Mouse (Mus musculus): Measurements from ENCODE around the gene Mgrn1. TPM values are rescaled to one million over a fixed set of nuclear protein-coding genes. Genes with fewer than 3 reads are reported as not detected.

Gene Mgrn1
- polyA plus RNA-seq, 1 experiment from 2014 or later: 81.1 TPM

GRCm38 (mm10) chr16:4927967-4928366 lies 41.9 kb downstream of the Mgrn1 start:
- H3K9me3 ChIP-seq (replicated peaks; ENCODE audit: control insufficient read depth, low read length): no peaks in the 10 kb centered on the region
- H3K36me3 ChIP-seq (ENCODE audit: control insufficient read depth, insufficient read depth, low read length): peaks cover 19% of the 10 kb centered on the region; the same call in 1 of the 2 replicates
- 86% methylated on average over 7 of the region's 7 CpGs for WGBS
- no peaks in the 10 kb centered on the region for H3K27me3 ChIP-seq (ENCODE audit: control insufficient read depth, insufficient read depth, low read length)
- no peak overlapping the region for H3K4me3 ChIP-seq (replicated peaks; ENCODE audit: low read length)
- H3K4me1 ChIP-seq (ENCODE audit: control insufficient read depth, insufficient read depth, low read length): no peaks in the 10 kb centered on the region
- ATAC-seq (ENCODE audit: insufficient read depth, low FRiP score): no peak
- H3K9ac ChIP-seq (ENCODE audit: low read length): no peak overlapping the region
- H3K27ac ChIP-seq (ENCODE audit: low read length): no peak overlapping the region
- H3K4me2 ChIP-seq (ENCODE audit: low read depth, low read length): no peak overlapping the region

GRCm38 (mm10) chr16:4928474-4928873 lies 42.4 kb downstream of the Mgrn1 start:
- Histone ChIP-seq H3K27me3 (ENCODE audit: control insufficient read depth, insufficient read depth, low read length) (no peaks in the 10 kb centered on the region), H3K9ac (ENCODE audit: low read length) (no peak overlapping the region), H3K9me3 (replicated peaks; ENCODE audit: control insufficient read depth, low read length) (no peaks in the 10 kb centered on the region), H3K4me2 (ENCODE audit: low read depth, low read length) (no peak overlapping the region), H3K4me3 (replicated peaks; ENCODE audit: low read length) (no peak overlapping the region), H3K4me1 (ENCODE audit: control insufficient read depth, insufficient read depth, low read length) (no peaks in the 10 kb centered on the region), H3K27ac (ENCODE audit: low read length) (no peak overlapping the region), H3K36me3 (ENCODE audit: control insufficient read depth, insufficient read depth, low read length) (peaks cover 15% of the 10 kb centered on the region; the same call in 1 of the 2 replicates)
- WGBS: 60% methylated on average over 2 of the region's 2 CpGs
- no peak for ATAC-seq (ENCODE audit: insufficient read depth, low FRiP score)

- H3K9ac ChIP-seq (ENCODE audit: low read length): no peak overlapping the region
- H3K27ac ChIP-seq (ENCODE audit: low read length): no peak overlapping the region; the same call in 1 of the 2 replicates
- H3K4me2 ChIP-seq (ENCODE audit: low read depth, low read length): no peak overlapping the region
- no peak overlapping the region for H3K4me3 ChIP-seq (replicated peaks; ENCODE audit: low read length)
- no peaks in the 10 kb centered on the region for H3K27me3 ChIP-seq (ENCODE audit: control insufficient read depth, insufficient read depth, low read length)
- peaks cover 13% of the 10 kb centered on the region for H3K36me3 ChIP-seq (ENCODE audit: control insufficient read depth, insufficient read depth, low read length)
- ATAC-seq (ENCODE audit: insufficient read depth, low FRiP score): no peak
- no peaks in the 10 kb centered on the region for H3K4me1 ChIP-seq (ENCODE audit: control insufficient read depth, insufficient read depth, low read length)
- 79% methylated on average over 3 of the region's 3 CpGs for WGBS
- no peaks in the 10 kb centered on the region for H3K9me3 ChIP-seq (replicated peaks; ENCODE audit: control insufficient read depth, low read length)
Measured at GRCm38 (mm10) chr16:4932429-4932828, 46.4 kb downstream of the Mgrn1 start.

GRCm38 (mm10) chr16:4935430-4935829 lies 49.4 kb downstream of the Mgrn1 start:
- Histone ChIP-seq H3K36me3 (ENCODE audit: control insufficient read depth, insufficient read depth, low read length) (peaks cover 8% of the 10 kb centered on the region), H3K9ac (ENCODE audit: low read length) (no peak overlapping the region), H3K4me2 (ENCODE audit: low read depth, low read length) (no peak overlapping the region), H3K9me3 (replicated peaks; ENCODE audit: control insufficient read depth, low read length) (no peaks in the 10 kb centered on the region), H3K4me1 (ENCODE audit: control insufficient read depth, insufficient read depth, low read length) (peaks cover 13% of the 10 kb centered on the region), H3K4me3 (replicated peaks; ENCODE audit: low read length) (no peak overlapping the region), H3K27ac (ENCODE audit: low read length) (no peak overlapping the region), H3K27me3 (ENCODE audit: control insufficient read depth, insufficient read depth, low read length) (no peaks in the 10 kb centered on the region)
- 97% methylated on average over 31 of the region's 31 CpGs for WGBS
- no peak for ATAC-seq (ENCODE audit: insufficient read depth, low FRiP score)

- Histone ChIP-seq H3K9me3 (replicated peaks; ENCODE audit: control insufficient read depth, low read length) (no peaks in the 10 kb centered on the region), H3K9ac (ENCODE audit: low read length) (0 out of 2 replicates have a peak overlapping the region, but pooled peaks have one; percentile 4), H3K27ac (ENCODE audit: low read length) (peak overlapping the region; percentile 52), H3K4me2 (ENCODE audit: low read depth, low read length) (no peak overlapping the region), H3K4me1 (ENCODE audit: control insufficient read depth, insufficient read depth, low read length) (peaks cover 13% of the 10 kb centered on the region), H3K27me3 (ENCODE audit: control insufficient read depth, insufficient read depth, low read length) (no peaks in the 10 kb centered on the region), H3K4me3 (replicated peaks; ENCODE audit: low read length) (no peak overlapping the region), H3K36me3 (ENCODE audit: control insufficient read depth, insufficient read depth, low read length) (peaks cover 14% of the 10 kb centered on the region)
- ATAC-seq (ENCODE audit: insufficient read depth, low FRiP score): no peak
- WGBS: 80% methylated on average over 10 of the region's 10 CpGs
Measured at GRCm38 (mm10) chr16:4935931-4936703, 50.1 kb downstream of the Mgrn1 start.

GRCm38 (mm10) chr16:4937351-4938190 lies 51.5 kb downstream of the Mgrn1 start:
- peaks cover 25% of the 10 kb centered on the region for H3K36me3 ChIP-seq (ENCODE audit: control insufficient read depth, insufficient read depth, low read length)
- WGBS: 87% methylated on average over 8 of the region's 8 CpGs
- no peak overlapping the region for H3K27ac ChIP-seq (ENCODE audit: low read length)

GRCm38 (mm10) chr16:4938461-4938860 lies 52.4 kb downstream of the Mgrn1 start, which contains the start of gene Nudt16l1:
Nudt16l1 (plus strand) TSS chr16:4938761.
- WGBS: 2% methylated on average over 2 of the region's 2 CpGs

More at GRCm38 (mm10) chr16:4937351-4938190, 51.5 kb downstream of the Mgrn1 start:
- Histone ChIP-seq H3K4me2 (ENCODE audit: low read depth, low read length) (no peak overlapping the region), H3K9me3 (replicated peaks; ENCODE audit: control insufficient read depth, low read length) (no peaks in the 10 kb centered on the region), H3K4me1 (ENCODE audit: control insufficient read depth, insufficient read depth, low read length) (peaks cover 13% of the 10 kb centered on the region), H3K9ac (ENCODE audit: low read length) (no peak overlapping the region), H3K27me3 (ENCODE audit: control insufficient read depth, insufficient read depth, low read length) (no peaks in the 10 kb centered on the region), H3K4me3 (replicated peaks; ENCODE audit: low read length) (no peak overlapping the region)
- no peak for ATAC-seq (ENCODE audit: insufficient read depth, low FRiP score)

GRCm38 (mm10) chr16:4938989-4939388 lies 52.9 kb downstream of the Mgrn1 start:
- Histone ChIP-seq H3K9me3 (replicated peaks; ENCODE audit: control insufficient read depth, low read length) (no peaks in the 10 kb centered on the region), H3K9ac (ENCODE audit: low read length) (peak overlapping the region; percentile 97), H3K4me1 (ENCODE audit: control insufficient read depth, insufficient read depth, low read length) (peaks cover 13% of the 10 kb centered on the region), H3K27ac (ENCODE audit: low read length) (peak overlapping the region; percentile 86), H3K27me3 (ENCODE audit: control insufficient read depth, insufficient read depth, low read length) (no peaks in the 10 kb centered on the region), H3K4me3 (replicated peaks; ENCODE audit: low read length) (peak overlapping the region; percentile 98), H3K4me2 (ENCODE audit: low read depth, low read length) (peak overlapping the region; percentile 85), H3K36me3 (ENCODE audit: control insufficient read depth, insufficient read depth, low read length) (peaks cover 31% of the 10 kb centered on the region)
- peak; percentile 94 for ATAC-seq (ENCODE audit: insufficient read depth, low FRiP score)
- WGBS: under 1% methylated on average over 28 of the region's 28 CpGs

More at GRCm38 (mm10) chr16:4938461-4938860, 52.4 kb downstream of the Mgrn1 start, which contains the start of gene Nudt16l1:
- Histone ChIP-seq H3K9me3 (replicated peaks; ENCODE audit: control insufficient read depth, low read length) (no peaks in the 10 kb centered on the region), H3K4me1 (ENCODE audit: control insufficient read depth, insufficient read depth, low read length) (peaks cover 13% of the 10 kb centered on the region), H3K9ac (ENCODE audit: low read length) (peak within 1 kb of the TSS; percentile 97), H3K27ac (ENCODE audit: low read length) (peak within 1 kb of the TSS; percentile 86), H3K4me2 (ENCODE audit: low read depth, low read length) (peak within 1 kb of the TSS; percentile 85), H3K36me3 (ENCODE audit: control insufficient read depth, insufficient read depth, low read length) (peaks cover 31% of the 10 kb centered on the region), H3K4me3 (replicated peaks; ENCODE audit: low read length) (peak within 1 kb of the TSS; percentile 98), H3K27me3 (ENCODE audit: control insufficient read depth, insufficient read depth, low read length) (no peaks in the 10 kb centered on the region)
- ATAC-seq (ENCODE audit: insufficient read depth, low FRiP score): no peak

GRCm38 (mm10) chr16:4939412-4939811 lies 53.4 kb downstream of the Mgrn1 start:
- Histone ChIP-seq H3K4me2 (ENCODE audit: low read depth, low read length) (peak overlapping the region; percentile 85), H3K4me1 (ENCODE audit: control insufficient read depth, insufficient read depth, low read length) (peaks cover 13% of the 10 kb centered on the region), H3K4me3 (replicated peaks; ENCODE audit: low read length) (peak overlapping the region; percentile 98), H3K36me3 (ENCODE audit: control insufficient read depth, insufficient read depth, low read length) (peaks cover 31% of the 10 kb centered on the region), H3K27ac (ENCODE audit: low read length) (peak overlapping the region; percentile 86), H3K27me3 (ENCODE audit: control insufficient read depth, insufficient read depth, low read length) (no peaks in the 10 kb centered on the region), H3K9me3 (replicated peaks; ENCODE audit: control insufficient read depth, low read length) (no peaks in the 10 kb centered on the region), H3K9ac (ENCODE audit: low read length) (peak overlapping the region; percentile 97)
- ATAC-seq (ENCODE audit: insufficient read depth, low FRiP score): peak; percentile 48
- under 1% methylated on average over 16 of the region's 16 CpGs for WGBS
